Mouse (Mus musculus): ENCODE results near the gene Qars.

Qars gene

GRCm38 (mm10) chr9:108488403-108488802, 19.1 kb upstream of the Qars start:
- DNase-seq = no peak

DNA sequence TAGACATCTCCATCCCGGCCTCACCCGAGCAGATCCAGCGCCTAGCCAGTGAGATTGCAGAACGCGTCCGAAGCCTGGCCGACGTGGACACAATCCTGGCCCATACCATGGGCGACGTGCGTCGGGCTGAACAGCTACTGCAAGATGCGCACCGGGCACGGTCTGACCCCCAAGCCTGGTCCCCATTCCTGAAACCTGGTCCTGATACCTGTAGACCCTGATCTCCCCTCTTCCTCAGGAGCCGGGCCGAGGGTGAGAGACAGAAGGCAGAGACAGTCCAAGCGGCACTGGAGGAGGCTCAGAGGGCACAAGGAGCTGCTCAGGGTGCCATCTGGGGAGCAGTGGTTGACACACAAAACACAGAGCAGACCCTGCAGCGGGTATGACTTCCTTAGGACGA, 18.3 kb upstream of the Qars start:
- DNase-seq = no peak

GRCm38 (mm10) chr9:108489702-108490558, 17.6 kb upstream of the Qars start:
- no peak for DNase-seq

GRCm38 (mm10) chr9:108490559-108491285, 16.8 kb upstream of the Qars start, which contains the start of gene Usp19:
Gene Usp19 (plus strand): TSS chr9:108490602.
- DNase-seq = peak; percentile 94 to 98

GRCm38 (mm10) chr9:108491286-108491580, 16.3 kb upstream of the Qars start:
- no peak for DNase-seq

GRCm38 (mm10) chr9:108492043-108492750, 15.3 kb upstream of the Qars start:
- DNase-seq = no peak

DNA sequence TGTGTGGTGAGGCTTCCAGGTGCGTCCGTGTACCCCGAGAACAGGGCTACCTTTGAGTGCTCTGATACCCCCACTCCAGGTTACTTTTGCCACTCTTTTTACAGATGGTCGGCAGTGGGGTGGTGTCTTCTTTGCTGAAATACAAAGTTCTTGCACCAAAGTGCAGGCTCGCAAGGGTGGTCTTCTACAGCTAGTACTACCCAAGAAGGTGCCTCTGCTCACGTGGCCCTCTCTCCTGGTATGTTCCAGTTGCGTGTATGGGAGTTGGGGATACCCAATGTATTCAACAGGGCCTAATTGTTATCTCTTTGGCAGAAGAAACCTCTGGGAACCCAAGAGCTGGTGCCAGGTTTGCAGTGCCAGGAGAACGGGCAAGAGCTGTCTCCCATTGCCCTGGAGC, 14.3 kb upstream of the Qars start:
- DNase-seq = no peak

DNA sequence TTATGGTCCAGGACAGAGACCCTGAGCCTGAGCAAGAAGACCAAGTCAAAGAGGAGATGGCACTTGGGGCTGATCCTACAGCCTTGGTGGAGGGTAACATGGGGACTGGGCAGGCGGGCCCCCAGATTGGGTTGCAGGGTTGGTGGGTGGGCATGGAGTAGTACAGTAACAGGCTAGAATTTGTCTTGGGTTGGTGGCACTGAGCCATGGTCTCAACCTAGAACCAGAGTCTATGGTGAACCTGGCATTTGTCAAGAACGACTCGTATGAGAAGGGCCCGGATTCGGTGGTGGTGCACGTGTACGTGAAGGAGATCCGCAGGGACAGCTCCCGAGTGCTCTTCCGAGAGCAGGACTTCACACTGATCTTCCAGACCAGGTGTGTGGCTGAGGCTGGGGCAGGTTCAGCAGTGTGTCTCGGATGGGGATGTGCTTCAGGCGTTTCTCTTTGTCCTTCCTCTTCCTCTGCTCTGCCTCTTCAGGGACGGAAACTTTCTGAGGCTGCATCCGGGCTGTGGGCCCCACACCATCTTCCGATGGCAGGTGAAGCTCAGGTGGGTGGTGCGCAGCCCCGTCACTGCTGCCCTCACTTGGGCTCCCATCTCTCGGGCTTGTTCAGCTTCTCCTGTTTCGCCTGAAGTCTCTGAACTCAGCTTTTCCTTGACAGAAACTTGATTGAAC, 13.2 kb upstream of the Qars start:
- no peak for DNase-seq

- DNase-seq = no peak
These were observed 12.6 kb upstream of the Qars start for GRCm38 (mm10) chr9:108494905-108495304.

GRCm38 (mm10) chr9:108499231-108499630, 8.3 kb upstream of the Qars start:
- DNase-seq = no peak

DNA sequence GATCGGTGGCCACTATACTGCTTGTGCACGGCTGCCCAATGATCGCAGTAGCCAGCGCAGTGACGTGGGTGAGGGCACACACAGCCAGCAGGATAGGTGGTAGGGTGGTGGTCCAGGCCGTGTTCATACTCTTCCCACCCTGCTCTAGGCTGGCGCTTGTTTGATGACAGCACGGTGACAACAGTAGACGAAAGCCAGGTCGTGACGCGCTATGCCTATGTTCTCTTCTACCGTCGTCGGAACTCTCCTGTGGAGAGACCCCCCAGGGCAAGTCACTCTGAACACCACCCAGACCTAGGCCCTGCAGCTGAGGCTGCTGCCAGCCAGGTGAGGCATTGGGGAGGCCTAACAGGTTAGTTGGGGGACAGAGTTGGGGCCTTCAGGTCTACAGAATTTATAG, 7.6 kb upstream of the Qars start:
- DNase-seq = no peak

DNA sequence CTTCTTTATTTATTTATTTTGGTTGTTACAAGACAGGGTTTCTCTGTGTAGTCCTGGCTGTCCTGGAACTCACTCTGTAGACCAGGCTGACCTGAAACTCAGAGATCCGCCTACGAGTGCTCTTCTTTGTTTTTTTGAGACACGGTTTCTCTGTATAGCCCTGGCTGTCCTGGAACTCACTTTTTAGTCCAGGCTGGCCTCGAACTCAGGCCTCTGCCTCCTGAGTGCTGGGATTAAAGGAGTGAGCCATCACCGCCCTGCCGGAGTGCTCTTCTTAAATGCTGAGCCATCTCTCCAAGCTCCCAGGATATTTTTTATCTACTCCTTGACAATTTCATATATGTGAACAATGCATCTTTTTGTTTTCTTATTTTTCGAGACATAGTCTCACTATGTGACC, 605 bp upstream of the Qars start:
- no peak for DNase-seq

DNA sequence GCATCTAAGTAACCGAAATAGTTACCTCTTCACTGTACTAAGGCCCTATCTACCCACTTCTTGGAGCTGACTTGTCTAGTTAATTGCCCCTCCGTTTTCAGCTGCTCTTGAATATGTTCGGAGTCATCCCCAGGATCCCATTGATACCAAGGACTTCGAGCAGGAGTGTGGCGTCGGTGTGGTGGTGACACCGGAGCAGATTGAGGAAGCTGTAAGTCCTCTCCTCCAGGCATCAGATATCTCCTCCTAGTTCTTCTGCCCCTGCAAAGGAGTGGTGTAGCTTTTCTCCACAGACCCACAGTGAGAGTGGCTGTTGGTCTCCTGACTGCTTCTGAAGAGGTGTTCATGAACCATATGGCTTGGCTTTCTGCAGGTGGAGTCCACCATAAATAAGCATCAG, 1.3 kb downstream of the Qars start:
- DNase-seq = no peak

DNA sequence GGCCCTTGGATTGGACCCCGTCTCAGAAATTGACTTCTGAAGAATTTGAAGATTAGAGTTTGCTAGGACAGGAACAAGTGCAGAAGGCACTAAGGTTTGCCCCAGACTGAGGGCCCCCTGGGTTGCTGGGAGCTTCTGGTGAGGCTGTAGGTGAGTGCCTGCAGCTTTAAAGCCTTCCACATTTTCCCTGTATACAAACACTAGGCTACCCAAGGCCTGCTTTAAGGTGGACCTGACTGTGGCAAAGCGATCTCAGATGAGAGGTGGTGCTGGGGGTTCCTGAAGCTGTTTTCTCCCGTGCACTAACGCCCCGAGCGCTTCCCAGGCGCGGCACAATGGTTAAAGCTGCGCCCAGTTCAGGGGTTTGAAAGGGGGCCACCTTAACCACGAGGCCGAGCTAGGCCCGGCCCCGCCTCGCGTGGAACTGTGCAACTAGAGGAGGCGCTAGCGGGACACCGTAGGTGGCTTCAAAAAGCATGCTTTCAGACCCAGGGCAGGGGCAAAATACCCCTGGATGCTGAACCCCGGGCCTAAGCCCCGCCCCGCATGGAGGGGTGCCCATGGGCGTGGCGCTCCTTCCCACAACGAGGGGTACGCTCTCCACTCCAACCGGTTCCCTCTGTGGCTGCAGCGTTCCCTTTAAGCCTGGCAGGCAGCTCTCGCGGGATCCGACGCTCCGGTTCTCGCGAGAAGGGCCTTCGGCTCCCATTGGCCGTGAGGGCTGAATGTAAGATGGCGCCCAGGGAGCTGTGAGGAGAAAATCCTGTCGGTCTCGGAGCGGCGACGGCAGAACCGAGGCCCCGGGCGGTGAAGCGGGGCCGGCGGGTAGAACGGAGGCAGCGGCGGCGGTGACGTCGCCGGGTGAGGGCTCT, 9.1 kb downstream of the Qars start, which contains the start of gene Qrich1:
Qrich1 (plus strand) TSS at position 427 of the 872 bp plus-strand sequence.
- DNase-seq = peak; percentile 95

- DNase-seq = peak; percentile 81 to 88
These were observed 9.9 kb downstream of the Qars start for GRCm38 (mm10) chr9:108517253-108517930.

- DNase-seq = no peak
These were observed 10.4 kb downstream of the Qars start for GRCm38 (mm10) chr9:108517931-108518332.

DNA sequence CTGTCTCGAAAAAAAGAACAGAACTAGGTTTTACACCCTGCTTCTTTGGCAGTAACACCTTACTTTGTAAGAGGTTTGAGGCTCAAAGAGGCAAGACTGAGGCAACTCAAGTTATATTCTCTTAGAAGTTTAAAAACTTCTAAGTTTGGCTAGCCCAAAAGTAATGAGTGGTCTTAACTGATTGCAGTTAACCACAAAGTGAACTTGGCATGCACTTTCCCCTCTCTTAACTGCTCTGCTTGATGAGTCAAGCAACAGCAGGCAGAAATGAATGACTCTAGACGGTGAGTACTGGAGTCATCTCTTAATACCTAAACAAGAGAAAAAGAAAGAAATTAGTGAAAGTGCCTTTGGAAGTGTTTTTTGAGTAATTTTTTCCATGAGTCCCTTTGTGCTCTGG, 14.1 kb downstream of the Qars start:
- no peak for DNase-seq

DNA sequence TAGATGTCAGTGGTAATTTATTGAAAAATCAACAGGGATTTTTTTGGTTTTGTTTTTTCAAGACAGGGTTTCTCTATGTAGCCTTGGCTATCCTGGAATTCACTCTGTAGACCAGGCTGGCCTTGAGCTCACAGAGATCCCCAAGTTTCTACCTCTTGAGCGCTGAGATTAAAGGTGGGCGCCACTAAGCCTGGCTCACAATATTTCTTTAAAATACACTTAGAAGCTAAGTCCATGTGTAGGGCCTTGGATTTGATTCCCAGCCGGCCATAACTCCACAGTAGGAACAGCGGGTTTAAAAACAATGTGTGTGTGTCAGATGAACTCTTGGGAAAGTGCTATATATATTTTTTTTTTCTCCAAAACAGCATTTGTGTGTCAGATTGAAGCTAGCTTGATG, 15.8 kb downstream of the Qars start:
- no peak for DNase-seq

GRCm38 (mm10) chr9:108525400-108525799, 17.9 kb downstream of the Qars start:
- DNase-seq = no peak

GRCm38 (mm10) chr9:108530954-108531353, 23.4 kb downstream of the Qars start:
- no peak for DNase-seq

DNA sequence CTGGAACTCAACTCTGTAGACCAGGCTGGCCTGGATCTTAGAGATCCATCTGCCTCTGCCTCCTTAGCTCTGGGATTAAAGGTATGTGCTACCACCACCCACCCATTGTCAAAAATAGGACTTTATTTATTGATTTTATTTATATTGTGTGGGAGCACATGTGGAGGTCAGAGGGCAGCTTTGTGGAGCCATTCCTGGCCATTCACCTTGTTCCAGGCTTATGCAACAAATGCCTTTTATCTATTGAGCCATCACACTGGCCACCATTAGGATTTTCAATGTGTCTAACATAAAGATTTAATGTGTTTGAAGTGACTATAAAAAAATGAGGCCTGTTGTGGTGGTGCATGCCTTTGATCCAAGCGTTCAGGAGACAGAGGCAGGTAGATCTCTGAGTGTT, 24.0 kb downstream of the Qars start:
- DNase-seq = no peak

Measured in cerebellum, adult 18-20 months (tissue).